Mouse (Mus musculus) cerebellum, postnatal 36 days (tissue): ENCODE measurements around the gene Anxa9.
A peak's percentile ranks its signal among the peaks of the same experiment; 100 is the strongest.

Experiments used
- DNase-seq, 2 experiments: peaks; one replicate each; pipeline ENCODE4 v3.0.0; 2021 to 2022; ENCODE audit warnings: mixed read lengths in 2 of 2

Anxa9 gene

DNA sequence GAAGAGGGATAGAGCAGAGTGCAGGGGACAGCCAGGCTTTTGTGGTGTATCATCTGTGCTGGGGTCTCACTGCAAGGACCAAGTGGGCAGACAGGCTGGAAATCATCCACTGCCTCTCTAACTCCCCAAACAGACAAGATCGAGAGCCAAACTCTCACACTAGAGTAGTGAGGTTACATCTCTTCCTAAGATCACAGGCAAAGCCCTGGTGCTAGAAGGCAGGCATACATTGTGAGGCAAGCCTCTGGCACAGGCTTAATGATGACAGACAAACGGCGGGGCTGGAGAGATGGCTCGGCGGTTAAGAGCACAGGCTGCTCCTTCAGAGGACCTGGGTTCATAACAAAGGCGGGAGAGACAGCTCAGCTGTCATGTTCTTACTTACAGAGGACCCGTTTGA is 6.5 kb upstream of the Anxa9 start:
- no peak for DNase-seq

DNA sequence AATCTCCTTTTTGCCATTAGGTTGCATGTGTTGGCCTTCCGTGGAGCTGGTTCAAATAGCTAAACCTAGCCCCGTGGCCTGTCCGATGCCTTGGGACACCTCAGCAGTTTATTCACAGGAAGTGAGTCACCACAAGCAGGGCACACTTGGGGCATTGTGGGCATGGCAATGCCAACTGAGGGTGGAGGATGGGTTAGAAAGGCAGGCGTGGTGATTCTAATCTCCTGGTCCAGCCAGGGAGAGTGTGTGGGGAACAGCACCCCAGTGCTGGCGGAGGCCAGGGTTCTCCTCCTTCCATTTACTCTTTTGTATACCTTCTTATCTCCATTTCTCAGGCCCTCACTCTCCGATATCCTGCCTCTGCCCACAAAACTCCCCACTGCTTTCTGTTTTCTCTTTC is 5.6 kb upstream of the Anxa9 start:
- DNase-seq = no peak

DNA sequence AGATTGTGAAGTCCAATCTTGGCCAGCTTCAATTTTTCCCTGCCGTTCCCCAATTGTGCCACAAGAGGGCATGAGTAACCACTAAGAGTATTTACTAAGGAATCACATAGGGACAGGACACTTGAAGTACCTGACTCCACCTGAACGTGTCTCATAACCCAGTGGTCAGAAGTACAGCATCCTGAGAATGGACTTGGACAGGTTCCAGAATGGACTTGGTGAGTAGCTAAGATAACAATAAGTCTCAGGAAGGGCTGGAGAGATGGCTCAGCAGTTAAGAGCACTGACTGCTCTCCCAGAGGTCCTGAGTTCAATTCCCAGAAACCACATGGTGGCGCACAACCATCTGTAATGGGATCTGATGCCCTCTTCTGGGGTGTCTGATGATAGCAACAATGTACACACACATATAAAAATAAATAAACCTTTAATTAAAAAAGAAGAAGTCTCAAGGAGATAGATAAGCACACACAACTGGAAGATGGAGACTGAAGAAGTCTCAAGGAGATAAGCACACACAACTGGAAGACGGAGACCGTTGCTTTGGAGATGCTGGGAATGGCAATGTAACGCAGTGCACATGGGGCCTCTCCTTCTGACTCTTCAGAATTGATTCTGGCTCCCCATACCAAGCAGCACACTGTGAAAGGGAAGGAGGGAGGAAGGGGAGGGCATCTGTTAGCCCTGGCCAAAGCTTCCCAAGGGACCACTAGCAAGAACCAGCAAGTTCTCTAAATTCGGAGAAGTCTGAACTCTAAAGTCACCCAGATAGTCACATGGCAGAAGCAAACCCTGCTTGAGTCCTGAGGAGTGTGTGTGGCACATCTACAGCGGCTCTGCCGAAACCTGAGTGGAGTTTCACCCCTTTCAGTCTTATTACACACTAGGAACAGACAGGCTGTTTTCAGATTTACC is 4.2 kb upstream of the Anxa9 start:
- DNase-seq = peak; percentile 71 to 79

DNA sequence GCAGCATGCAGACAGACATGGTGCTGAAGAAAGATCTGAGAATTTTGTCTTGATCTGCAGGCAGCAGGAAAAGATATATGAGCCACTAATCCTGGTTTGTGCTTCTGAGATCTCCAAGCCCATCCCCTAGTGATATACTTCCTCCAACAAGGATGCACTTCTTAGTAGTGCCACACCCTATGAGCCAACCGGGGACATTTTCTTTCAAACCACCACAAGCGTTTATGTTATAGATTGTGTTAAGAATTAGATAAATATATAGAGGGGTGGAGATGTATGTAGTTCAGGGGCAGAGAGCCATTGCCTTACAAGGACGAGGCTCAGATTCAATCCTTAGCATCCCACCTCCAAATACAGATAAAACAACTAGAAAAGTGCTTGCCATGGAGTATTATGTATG is 3.5 kb upstream of the Anxa9 start:
- DNase-seq = no peak

DNA sequence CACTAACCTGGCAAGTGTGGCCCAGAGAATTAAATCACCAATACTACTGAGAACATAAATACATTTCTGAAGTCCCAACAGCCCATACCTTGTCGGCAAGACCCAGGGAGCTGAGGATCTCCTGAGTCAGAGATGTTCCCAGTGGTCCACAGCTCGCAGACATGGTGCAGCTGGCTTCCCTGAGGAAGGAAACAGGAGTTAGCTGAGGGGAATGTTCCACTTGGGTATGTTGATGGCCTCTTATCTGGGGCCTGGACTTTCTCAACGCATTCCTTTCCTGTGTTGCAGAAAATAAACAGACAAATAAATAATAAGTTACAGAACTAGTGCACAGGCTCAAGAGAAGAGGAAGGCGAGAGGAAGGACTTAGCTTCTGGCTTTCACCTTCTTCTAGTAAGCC is 732 bp downstream of the Anxa9 start:
- DNase-seq = no peak

DNA sequence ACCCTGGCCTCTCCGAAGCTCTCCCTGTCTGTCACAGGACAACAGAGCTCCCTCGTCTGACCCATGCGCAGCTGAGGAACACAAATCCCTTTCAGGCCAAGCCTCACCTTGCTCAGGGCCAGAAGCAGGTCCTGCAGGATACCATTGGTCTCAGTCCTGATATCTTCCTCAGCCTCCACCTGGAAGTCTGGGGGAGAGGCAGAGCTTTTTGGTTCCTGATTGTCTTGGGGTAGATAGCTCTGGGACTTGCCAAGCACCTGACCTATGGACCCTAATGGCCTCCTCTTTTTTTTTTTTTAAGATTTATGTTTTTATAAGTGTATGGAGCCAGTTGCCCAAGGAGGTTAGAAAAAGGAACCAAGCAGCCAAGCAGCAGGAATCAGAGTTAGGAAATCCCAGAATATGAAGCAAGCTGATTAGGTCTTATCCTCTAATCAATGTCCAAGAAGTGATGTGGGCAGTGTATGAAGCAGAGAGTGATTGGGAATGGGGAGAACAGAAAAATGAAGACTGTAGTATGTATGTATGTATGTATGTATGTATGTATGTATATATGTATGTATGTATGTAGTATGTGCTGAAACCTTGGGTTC is 5.7 kb downstream of the Anxa9 start:
- no peak for DNase-seq

DNA sequence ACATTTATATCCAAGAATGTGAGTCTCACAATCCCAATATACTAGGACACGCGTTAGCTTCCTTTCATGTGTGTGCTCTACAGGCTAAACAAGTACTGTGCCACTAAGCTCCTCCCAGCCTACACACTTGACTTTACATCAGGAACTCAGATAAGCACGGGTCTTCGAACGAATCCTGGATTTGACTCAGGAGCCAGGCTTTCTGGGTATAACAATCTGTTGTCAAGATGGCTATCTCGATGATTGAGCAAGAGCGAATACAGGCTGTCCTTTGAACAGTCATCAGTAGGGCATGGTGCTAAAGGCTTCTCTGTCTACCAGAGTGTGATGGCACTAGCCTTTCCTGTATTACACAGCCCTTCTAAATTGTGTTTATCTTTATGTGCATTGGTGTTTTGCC is 9.0 kb downstream of the Anxa9 start:
- DNase-seq = no peak

DNA sequence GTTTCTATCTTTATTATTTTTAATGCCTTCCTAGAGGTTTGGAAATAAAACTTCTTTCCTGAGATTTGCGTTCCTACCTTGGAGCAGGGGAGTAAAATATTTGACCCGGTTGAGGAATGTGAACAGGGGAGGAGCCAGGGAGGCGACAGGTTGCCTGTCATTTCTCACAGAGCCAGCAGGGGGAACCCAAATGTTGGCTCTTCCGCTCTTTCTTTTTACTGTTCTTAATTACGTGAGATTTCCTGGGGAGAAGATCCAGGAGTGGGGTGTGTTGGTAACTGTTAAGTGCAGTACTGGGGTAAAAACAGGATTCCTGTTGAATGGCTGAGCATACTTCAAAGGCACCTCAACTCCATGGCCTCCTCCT is 10.9 kb downstream of the Anxa9 start:
- peak in 1 of 2 experiments; percentile 42 for DNase-seq

DNA sequence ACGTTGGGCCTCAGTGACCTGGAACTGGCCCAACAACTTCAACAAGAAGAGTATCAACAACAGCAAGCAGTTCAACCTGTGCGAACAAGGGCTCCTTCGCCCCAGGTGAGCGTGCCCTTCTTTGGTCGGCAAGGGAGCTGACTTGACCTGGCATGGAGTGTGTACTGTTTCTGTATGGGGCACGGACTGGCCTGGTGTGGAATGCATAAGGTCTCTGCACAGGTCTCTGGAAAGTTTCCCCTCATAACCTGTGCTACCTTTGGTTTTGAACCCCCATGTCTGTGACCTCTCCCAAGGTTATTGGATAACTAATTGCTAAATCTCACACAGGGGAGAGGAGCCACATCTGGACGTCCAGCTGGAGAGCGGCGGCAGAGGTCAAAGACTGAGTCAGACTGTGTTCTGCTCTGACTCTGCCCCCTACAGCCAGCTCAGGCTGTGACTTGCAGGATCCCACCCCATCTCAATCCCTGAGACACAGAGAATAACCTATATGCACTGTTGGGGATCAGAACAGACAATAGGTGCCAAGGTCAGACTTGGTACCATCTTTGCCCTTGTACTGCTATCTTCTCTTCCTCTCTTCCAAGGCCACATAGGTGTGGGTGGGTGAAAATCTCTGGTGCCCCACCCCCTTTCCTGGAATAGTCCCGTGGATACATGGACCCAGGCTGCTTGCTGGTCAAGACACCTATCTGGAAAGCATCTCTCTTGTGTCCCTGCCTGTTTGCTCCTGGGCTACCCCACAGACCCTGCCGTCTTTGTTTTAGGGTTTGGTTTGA is 11.5 kb downstream of the Anxa9 start:
- DNase-seq = no peak

DNA sequence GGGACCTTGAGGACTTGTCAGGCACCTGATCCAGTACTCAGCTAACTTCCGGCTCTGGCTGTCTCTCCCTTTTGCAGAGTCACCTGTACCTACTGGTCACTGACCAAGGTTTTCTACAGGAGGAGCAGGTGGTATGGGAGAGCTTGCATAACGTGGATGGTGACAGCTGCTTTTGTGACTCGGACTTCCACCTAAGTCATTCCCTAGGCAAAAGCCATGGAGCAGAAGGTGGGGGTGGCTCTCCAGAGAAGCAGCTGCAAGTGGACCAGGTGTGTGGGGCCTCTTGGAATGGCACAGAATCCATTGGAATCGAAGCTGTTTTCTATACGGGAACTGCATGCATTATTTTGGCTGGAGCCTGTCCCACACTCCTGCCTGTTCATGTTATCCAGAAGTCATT is 12.3 kb downstream of the Anxa9 start:
- no peak for DNase-seq

DNA sequence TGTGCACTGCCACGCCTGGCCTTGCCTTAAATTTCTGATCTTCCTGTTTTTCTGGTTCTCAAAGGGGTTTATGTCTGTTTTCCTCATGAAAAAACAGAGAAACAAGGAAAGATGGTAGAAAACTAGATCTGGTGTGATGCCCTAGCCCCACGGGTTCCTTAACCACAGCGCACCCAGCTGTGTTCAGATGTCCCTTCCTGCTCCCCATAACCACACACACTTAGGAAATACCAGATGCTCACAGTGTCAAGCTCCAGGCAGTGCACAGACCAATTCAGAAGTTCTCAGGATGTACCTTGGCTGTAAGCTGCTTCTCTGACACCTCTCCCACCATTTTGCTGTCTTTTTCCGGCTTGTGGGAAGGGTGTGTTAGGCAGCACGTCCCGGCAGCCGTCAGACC is 12.7 kb downstream of the Anxa9 start:
- DNase-seq = no peak

DNA sequence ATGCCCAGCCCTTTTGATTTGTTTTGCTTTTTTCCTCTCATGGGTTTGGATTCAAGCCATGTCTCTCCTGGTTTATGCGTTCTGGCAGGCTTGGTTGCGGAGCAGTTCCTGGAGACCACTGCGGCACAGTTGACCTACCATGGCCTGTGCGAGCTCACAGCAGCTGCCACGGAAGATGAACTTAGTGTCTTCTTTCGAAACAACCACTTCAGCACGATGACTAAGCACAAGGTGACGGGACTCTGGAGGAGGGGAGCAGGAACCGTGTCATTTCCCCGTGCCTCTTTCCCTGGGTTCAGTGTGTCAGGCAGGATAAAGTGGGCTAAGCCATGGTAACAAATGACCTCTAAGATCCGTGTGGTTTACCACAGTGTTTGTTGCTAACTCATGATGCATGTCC is 13.4 kb downstream of the Anxa9 start:
- DNase-seq = no peak

DNA sequence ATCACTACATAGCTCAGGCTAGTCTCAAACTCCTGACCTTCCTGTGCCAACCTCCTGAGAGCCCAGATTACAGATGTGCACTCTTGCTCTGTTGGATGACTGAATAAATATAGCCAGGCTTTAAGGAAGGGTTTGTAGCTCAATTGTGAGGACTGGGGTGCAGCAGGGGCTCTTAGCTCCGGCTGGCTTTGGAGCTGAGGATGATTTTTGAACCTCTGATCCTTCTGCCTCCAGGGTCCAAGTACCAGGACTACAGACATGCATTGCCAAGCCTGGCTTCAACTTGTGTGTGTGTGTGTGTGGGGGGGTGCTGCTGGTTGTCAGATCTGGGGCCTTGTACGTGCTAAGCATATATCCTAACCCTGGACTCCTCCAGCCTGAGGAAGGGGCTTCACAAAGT is 14.1 kb downstream of the Anxa9 start:
- no peak for DNase-seq

DNA sequence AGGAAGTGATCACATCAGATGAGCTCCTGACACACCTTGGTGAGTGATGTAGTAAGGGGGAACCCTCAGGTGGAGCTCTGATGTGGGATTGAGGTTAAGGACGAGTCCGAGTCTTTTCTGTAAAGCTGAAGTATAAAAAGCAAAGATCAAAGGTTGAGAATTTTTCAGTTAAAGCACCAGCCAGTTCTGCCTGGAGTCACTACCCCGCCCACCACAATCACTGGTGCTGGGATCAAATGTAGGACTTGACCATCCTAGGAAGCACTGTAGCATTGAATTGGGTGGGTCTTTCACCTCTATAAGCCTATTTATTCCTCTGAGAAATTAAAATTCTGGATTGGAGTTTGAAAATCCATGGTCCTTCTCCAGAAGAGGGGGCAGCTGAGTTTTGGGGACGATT is 15.9 kb downstream of the Anxa9 start:
- no peak for DNase-seq

DNA sequence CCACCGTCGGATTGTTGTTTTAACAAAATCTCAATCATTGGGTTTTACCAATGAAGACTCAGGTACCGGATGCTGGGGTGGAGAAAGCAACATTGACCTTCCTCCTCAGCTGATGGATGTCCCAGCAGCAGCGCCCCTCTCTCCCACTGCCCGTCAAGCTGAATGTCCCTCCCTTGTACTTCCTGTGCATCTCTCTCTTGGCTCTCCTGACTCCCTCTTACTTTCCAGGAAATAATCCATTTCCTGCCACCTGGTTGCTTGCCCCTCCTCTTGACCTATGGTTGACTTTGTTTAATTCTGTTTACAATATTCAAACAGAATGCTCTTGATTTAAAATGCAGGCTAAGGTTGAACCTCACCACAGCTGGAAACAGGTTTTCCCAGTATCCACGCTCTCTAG is 16.8 kb downstream of the Anxa9 start:
- DNase-seq = no peak

DNA sequence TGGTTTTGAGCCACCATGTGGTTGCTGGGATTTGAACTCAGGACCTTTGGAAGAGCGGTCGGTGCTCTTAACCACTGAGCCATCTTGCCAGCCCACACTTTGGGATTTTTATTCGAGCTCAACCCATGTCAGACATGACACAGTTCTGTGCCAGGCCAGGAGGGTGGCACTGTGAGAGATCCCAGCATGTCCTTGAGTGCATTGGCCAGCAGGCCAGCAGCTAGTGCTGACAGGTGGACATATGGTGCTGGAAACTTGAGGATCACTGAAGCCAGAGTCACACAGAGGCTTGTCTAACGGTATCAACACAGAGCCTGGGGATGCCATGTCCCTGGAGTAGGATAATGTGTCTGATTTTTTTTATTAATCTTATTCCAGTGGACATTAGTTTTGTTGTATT is 17.6 kb downstream of the Anxa9 start:
- peak; percentile 82 for DNase-seq

DNA sequence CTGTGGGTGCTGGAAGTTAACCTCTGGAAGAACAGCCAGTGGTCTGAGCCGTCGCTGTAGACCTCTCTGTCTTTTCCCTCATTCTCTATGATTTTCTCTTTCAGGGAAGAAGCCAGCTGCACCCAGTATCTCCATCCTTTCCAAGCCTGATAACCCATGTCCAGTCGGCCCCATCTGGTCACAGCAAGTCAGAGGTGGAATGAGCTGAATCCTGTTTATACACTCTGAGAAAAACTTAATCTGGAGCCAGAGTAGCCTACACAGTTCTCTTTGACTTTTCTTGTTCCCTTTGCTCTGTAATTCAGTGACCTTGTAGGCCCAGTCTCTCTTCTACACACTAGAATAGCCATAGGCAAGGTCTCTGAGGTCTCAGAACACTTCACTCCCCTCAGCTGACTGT is 19.4 kb downstream of the Anxa9 start:
- DNase-seq = no peak

DNA sequence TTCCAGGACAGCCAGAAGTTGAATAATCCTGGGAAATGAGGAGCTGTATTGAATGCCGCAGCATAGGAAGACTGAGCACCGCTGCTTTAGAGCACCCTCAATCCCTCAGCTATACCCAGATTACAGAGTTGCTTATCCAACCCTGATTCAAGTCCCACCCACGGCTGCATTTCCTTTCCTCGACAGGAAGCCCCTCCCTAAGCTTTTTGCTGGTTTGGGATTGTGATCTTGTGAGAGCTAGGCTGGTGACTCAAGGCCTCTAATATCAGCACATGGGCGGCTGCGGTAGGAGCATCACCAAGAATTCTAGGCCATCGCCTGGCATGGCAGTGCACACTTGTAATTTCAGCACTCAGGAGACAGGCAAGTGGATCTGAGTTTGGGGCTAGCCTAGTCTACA is 20.5 kb downstream of the Anxa9 start:
- no peak for DNase-seq

DNA sequence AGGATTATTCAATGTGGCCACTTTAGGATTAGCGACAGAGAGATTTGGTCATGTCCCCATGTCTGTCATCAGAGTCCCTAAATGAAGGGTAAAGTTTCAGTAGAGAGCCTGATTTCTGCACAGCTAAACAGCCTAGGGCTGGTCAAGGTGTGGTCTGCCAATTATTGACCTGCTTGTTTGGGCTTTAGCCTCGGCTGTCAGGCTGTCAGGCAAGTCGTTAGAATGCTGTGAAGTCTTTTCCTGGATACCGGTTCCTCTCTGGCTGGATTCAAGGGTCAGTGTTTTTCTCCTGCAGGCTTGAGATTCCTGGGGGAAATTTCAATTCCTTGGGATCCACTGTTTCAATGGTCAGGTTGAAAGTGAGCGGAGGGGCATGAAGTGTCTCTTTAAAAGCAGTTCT is 21.0 kb downstream of the Anxa9 start:
- no peak for DNase-seq

DNA sequence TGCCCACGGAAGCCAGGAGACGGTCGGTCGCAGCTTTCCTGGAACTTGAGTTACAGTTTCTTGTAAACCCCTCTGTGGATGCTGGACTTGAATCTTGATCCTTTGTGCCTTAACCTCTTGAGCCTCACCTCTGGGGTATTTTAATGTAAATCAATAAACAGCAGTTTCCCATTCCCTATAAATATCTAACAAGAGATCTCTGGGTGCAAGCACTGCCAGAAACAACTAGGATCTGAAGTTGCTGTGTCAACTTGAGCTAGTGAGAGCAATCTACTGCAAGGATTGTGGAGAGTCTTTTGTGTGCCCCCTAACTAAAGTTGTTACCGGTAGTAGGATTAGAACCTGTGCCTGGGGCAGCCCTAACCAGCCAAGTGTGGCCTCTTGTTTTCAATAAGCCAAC is 21.6 kb downstream of the Anxa9 start:
- DNase-seq = no peak

DNA sequence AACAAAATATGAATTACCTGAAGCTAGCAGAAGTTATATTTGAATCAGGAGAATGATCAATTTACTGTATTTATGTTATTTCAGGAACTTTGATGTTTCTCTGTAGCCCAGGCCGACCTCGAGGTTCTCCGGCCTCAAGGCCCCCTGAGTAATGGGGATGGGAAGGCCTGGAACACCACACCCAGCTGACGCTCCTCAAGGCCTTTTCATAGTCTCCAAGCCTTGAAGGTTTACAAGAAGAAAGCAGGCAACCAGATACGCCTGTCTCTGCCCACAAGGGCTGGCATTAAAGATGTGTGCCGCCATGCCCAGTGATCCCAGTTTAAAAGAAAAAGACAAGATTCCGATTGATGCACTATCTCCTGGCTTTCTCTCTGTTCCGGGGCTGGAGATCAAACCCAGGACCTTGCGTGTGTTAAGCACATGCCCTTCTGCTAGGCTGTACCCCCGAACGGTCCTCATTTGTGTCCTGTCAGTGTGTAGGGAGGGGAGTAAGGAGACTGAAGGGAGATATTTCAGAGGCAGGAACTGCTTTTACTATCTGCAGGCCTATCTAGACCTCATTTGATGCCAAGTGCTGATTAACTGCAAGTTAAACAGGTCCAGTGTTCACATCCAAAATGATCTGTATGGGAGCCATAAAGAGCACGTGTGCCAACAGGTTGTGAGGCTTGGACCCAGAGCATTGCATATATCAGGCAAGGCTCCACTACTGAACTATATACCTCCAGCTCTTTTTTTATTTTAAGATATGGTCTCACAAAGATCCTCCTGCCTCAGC is 22.3 kb downstream of the Anxa9 start:
- DNase-seq = no peak

DNA sequence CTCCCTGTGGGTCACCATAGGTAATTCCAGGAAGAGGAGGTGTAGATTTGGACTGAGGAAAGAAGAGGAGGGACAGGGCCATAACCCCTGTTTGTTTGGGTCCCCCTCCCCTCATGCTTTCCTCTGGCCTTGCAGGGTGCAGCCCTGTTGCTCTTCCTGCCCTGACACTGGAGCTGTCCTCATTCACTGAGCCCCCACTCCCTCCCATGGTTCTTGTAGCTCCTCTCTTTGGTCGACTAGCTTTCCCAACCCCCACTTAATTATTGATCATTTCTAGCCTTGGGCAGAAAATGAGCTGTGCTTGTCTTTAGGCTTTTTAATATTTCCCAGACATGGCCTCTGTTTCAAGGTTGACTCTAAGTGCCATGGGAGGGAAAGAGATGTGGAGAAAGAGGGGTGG is 22.9 kb downstream of the Anxa9 start:
- DNase-seq = no peak

DNA sequence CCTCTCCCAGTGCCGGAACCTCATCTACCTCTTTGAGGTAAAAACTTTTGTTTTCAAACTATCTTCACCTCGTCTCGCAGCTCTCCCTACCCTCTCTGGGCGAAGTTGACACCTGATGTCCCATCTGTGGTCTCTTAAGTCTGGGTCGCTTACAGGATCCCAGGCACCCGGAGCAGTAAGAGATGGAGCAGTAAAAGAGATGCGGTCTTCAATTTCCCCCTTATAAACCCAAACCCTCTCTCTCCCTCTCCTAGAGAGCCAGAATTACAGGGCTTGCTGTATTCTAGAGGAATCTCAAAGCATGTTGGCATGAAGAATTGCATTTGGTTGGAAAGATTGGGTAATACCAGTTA is 23.4 kb downstream of the Anxa9 start:
- no peak for DNase-seq
